Mouse (Mus musculus): ENCODE measurements around the gene Nek8. TPM values are rescaled to one million over a fixed set of nuclear protein-coding genes. Genes with fewer than 3 reads are reported as not detected.

Nek8 gene
- total and polyA plus RNA-seq, 3 experiments: 7.1 to 8.3 (median 7.4) TPM

- Histone ChIP-seq H3K4me3 (replicated peaks in 1 of 3; ENCODE audit: low read depth in 2 of 3, low read length in 2 of 3, poor library complexity in 1 of 3) (no peak overlapping the region), H3K79me2 (replicated peaks; ENCODE audit: control insufficient read depth, extremely low read depth, insufficient read depth, poor library complexity, severe bottlenecking) (peaks cover 54% of the 10 kb centered on the region), H3K27me3 (replicated peaks) (no peaks in the 10 kb centered on the region), H3K27ac (ENCODE audit: insufficient read depth, low read depth) (no peak overlapping the region), H3K4me2 (ENCODE audit: insufficient read depth, low read depth, poor library complexity, severe bottlenecking) (no peak overlapping the region), H3K36me3 (replicated peaks in 1 of 2; ENCODE audit: control insufficient read depth in 1 of 2, insufficient read depth in 1 of 2, low read length in 1 of 2) (peaks cover 0 to 69% of the 10 kb centered on the region in 2 experiments), H3K9ac (ENCODE audit: insufficient read depth, low read depth) (no peak overlapping the region), H3K4me1 (ENCODE audit: control insufficient read depth in 1 of 2, insufficient read depth in 2 of 2) (peaks cover 10 to 53% of the 10 kb centered on the region in 2 experiments), H3K9me3 (replicated peaks; ENCODE audit: low read length) (no peaks in the 10 kb centered on the region)
- in situ Hi-C loops (cut with MboI; ENCODE audit: low pct_ligation_motif_present, low pct_unique_long_range_greater_than_20kb, low sequenced_read_pairs) (no loop called here), dilution Hi-C loops (cut with MboI; ENCODE audit: extremely low pct_ligation_motif_present, extremely low pct_unique_long_range_greater_than_20kb, low sequenced_read_pairs) (no loop called here)
- TF ChIP-seq MAX (IDR thresholded peaks at IDR 0.05; ENCODE audit: low read length) (no peak), E2F4 (IDR thresholded peaks at IDR 0.05; ENCODE audit: insufficient replicate concordance, low read depth, low read length) (no peak), USF2 (conservative IDR thresholded peaks at IDR 0.05; ENCODE audit: low read depth, low read length) (no peak), ZMIZ1 (IDR thresholded peaks at IDR 0.05; ENCODE audit: low read depth, low read length) (no peak), BHLHE40 (IDR thresholded peaks at IDR 0.05; ENCODE audit: low read depth, low read length) (no peak), JUN (IDR thresholded peaks at IDR 0.05; ENCODE audit: insufficient read depth, low read depth, low read length) (no peak), PAX5 (IDR thresholded peaks at IDR 0.05; ENCODE audit: low read length) (no peak), JUND (conservative IDR thresholded peaks at IDR 0.05; ENCODE audit: low read depth, low read length) (no peak), SIN3A (IDR thresholded peaks at IDR 0.05; ENCODE audit: low read length) (no peak), NELFE (IDR thresholded peaks at IDR 0.05; ENCODE audit: low read depth, low read length) (no peak), TCF12 (IDR thresholded peaks at IDR 0.05; ENCODE audit: low read depth, low read length) (no peak), RAD21 (IDR thresholded peaks at IDR 0.05; ENCODE audit: low read depth, low read length) (no peak)
- DNase-seq (ENCODE audit: extremely low read depth): no peak
These were observed 47.0 kb downstream of the Nek8 start for GRCm38 (mm10) chr11:78129458-78129857.

GRCm38 (mm10) chr11:78126739-78127138 lies 49.7 kb downstream of the Nek8 start:
- Histone ChIP-seq H3K4me3 (replicated peaks in 1 of 3; ENCODE audit: low read depth in 2 of 3, low read length in 2 of 3, poor library complexity in 1 of 3) (no peak overlapping the region), H3K9ac (ENCODE audit: insufficient read depth, low read depth) (no peak overlapping the region), H3K4me1 (ENCODE audit: control insufficient read depth in 1 of 2, insufficient read depth in 2 of 2) (peaks cover 10 to 36% of the 10 kb centered on the region in 2 experiments), H3K79me2 (replicated peaks; ENCODE audit: control insufficient read depth, extremely low read depth, insufficient read depth, poor library complexity, severe bottlenecking) (peaks cover 46% of the 10 kb centered on the region), H3K4me2 (ENCODE audit: insufficient read depth, low read depth, poor library complexity, severe bottlenecking) (no peak overlapping the region), H3K27ac (ENCODE audit: insufficient read depth, low read depth) (peak overlapping the region; percentile 10; the same call in 1 of the 2 replicates), H3K27me3 (replicated peaks) (no peaks in the 10 kb centered on the region), H3K36me3 (replicated peaks in 1 of 2; ENCODE audit: control insufficient read depth in 1 of 2, insufficient read depth in 1 of 2, low read length in 1 of 2) (peaks cover 0 to 57% of the 10 kb centered on the region in 2 experiments), H3K9me3 (replicated peaks; ENCODE audit: low read length) (no peaks in the 10 kb centered on the region)
- dilution Hi-C loops (cut with MboI; ENCODE audit: extremely low pct_ligation_motif_present, extremely low pct_unique_long_range_greater_than_20kb, low sequenced_read_pairs) (no loop called here), in situ Hi-C loops (cut with MboI; ENCODE audit: low pct_ligation_motif_present, low pct_unique_long_range_greater_than_20kb, low sequenced_read_pairs) (no loop called here)
- TF ChIP-seq CHD2 (IDR thresholded peaks at IDR 0.05; ENCODE audit: low read length) (no peak), EP300 (IDR thresholded peaks at IDR 0.05; ENCODE audit: low read length) (peak; percentile 34; the same call in 1 of the 2 replicates), ELF1 (IDR thresholded peaks at IDR 0.05; ENCODE audit: low read depth, low read length) (0 out of 2 replicates have a peak, but pooled peaks have one; percentile 14)
- DNase-seq (ENCODE audit: extremely low read depth): peak; percentile 84

Measured in CH12.LX (cell line).